Mouse (Mus musculus) CH12.LX (cell line): Measurements from ENCODE around the gene Klhl36. TPM values are rescaled to one million over a fixed set of nuclear protein-coding genes. Genes with fewer than 3 reads are reported as not detected.

Experiments used
- DNase-seq: peaks from one replicate; pipeline ENCODE4 v3.0.0-alpha.2; 2013; ENCODE audit errors: extremely low read depth
- H3K27ac ChIP-seq: 2 replicates; pipeline ENCODE4 v1.5.1; 2012; ENCODE audit warnings: low read depth, mild to moderate bottlenecking, control low read depth, moderate library complexity; ENCODE audit not compliant: insufficient read depth
- H3K27me3 ChIP-seq: replicated peaks from 2 replicates; pipeline ENCODE3; 2012; ENCODE audit warnings: inconsistent platforms
- H3K36me3 ChIP-seq, 2 experiments: replicated peaks in 1 of 2; 2 replicates each; pipeline versions ENCODE3 to v1.6.1; 2012; ENCODE audit warnings: inconsistent platforms in 1 of 2, low read length in 1 of 2, mild to moderate bottlenecking in 1 of 2, mixed read lengths in 1 of 2, moderate library complexity in 1 of 2; ENCODE audit not compliant: control insufficient read depth in 1 of 2, insufficient read depth in 1 of 2
- H3K4me1 ChIP-seq, 2 experiments: 2 replicates each; pipeline ENCODE4 v1.6.1; 2012; ENCODE audit warnings: inconsistent platforms in 1 of 2, moderate library complexity in 1 of 2; ENCODE audit not compliant: insufficient read depth in 2 of 2, control insufficient read depth in 1 of 2
- H3K4me2 ChIP-seq: 2 replicates; pipeline ENCODE4 v1.6.1; 2012; ENCODE audit warnings: low read depth, mild to moderate bottlenecking, control low read depth; ENCODE audit not compliant: poor library complexity, insufficient read depth, severe bottlenecking
- H3K4me3 ChIP-seq, 3 experiments: fragments of 150-350 bp in 1 of 3; sonication (generic) in 1 of 3; replicated peaks in 1 of 3; 2 replicates each; pipeline versions ENCODE3 to v1.5.1; 2011 to 2012; ENCODE audit warnings: low read depth in 2 of 3, low read length in 2 of 3, mild to moderate bottlenecking in 2 of 3, moderate library complexity in 2 of 3, control low read depth in 1 of 3, improper control_type of control experiment in 1 of 3, inconsistent platforms in 1 of 3, mixed read lengths in 1 of 3; ENCODE audit not compliant: poor library complexity in 1 of 3
- H3K79me2 ChIP-seq: replicated peaks from 2 replicates; pipeline ENCODE4 v1.6.1; 2012; ENCODE audit warnings: mild to moderate bottlenecking, moderate library complexity; ENCODE audit not compliant: control insufficient read depth, poor library complexity, insufficient read depth, severe bottlenecking; ENCODE audit errors: extremely low read depth
- H3K9ac ChIP-seq: 2 replicates; pipeline ENCODE4 v1.6.1; 2012; ENCODE audit warnings: low read depth, mild to moderate bottlenecking, control low read depth, moderate library complexity; ENCODE audit not compliant: insufficient read depth
- H3K9me3 ChIP-seq: replicated peaks from 2 replicates; pipeline ENCODE3; 2012; ENCODE audit warnings: low read length, inconsistent platforms, mixed read lengths
- BHLHE40 ChIP-seq: IDR thresholded peaks from 2 replicates; pipeline ENCODE4 v1.6.1; 2011; ENCODE audit warnings: mild to moderate bottlenecking, low read depth, low read length, improper control_type of control experiment
- CHD1 ChIP-seq: IDR thresholded peaks from 2 replicates; pipeline ENCODE4 v1.6.1; 2012; ENCODE audit warnings: low read depth, low read length, improper control_type of control experiment, inconsistent platforms
- EP300 ChIP-seq: IDR thresholded peaks from 2 replicates; pipeline ENCODE4 v1.6.1; 2011; ENCODE audit warnings: low read length, improper control_type of control experiment
- ETS1 ChIP-seq: conservative IDR thresholded peaks from 2 replicates; pipeline ENCODE4 v1.6.1; 2012; ENCODE audit warnings: low read depth, mild to moderate bottlenecking, inconsistent platforms, low read length, improper control_type of control experiment, moderate library complexity
- GABPA ChIP-seq: IDR thresholded peaks from 2 replicates; pipeline ENCODE4 v1.6.1; 2012; ENCODE audit warnings: low read depth, low read length, improper control_type of control experiment, inconsistent platforms; ENCODE audit not compliant: insufficient replicate concordance
- IRF4 ChIP-seq: IDR thresholded peaks from 2 replicates; pipeline ENCODE4 v1.6.1; 2014; ENCODE audit warnings: low read depth, mild to moderate bottlenecking, inconsistent platforms, low read length, improper control_type of control experiment
- MAX ChIP-seq: IDR thresholded peaks from 2 replicates; pipeline ENCODE4 v1.6.1; 2011; ENCODE audit warnings: low read length, improper control_type of control experiment
- MEF2A ChIP-seq: IDR thresholded peaks from 2 replicates; pipeline ENCODE4 v1.6.1; 2014; ENCODE audit warnings: low read depth, mild to moderate bottlenecking, inconsistent platforms, low read length, improper control_type of control experiment, borderline replicate concordance
- MYC ChIP-seq: IDR thresholded peaks from 2 replicates; pipeline ENCODE4 v1.6.1; 2011; ENCODE audit warnings: low read depth, mild to moderate bottlenecking, improper control_type of control experiment, low read length
- NELFE ChIP-seq: IDR thresholded peaks from 2 replicates; pipeline ENCODE4 v1.6.1; 2011; ENCODE audit warnings: low read depth, low read length, improper control_type of control experiment
- NRF1 ChIP-seq: IDR thresholded peaks from 2 replicates; pipeline ENCODE4 v1.6.1; 2014; ENCODE audit warnings: low read depth, mild to moderate bottlenecking, inconsistent platforms, low read length, improper control_type of control experiment, moderate library complexity
- POLR2A ChIP-seq: IDR thresholded peaks from 2 replicates; pipeline ENCODE4 v1.6.1; 2011; ENCODE audit warnings: low read depth, mild to moderate bottlenecking, improper control_type of control experiment, low read length
- POLR2AphosphoS2 ChIP-seq: IDR thresholded peaks from 2 replicates; pipeline ENCODE4 v1.6.1; 2011; ENCODE audit warnings: low read depth, low read length, improper control_type of control experiment
- RAD21 ChIP-seq: IDR thresholded peaks from 2 replicates; pipeline ENCODE4 v1.6.1; 2011; ENCODE audit warnings: low read depth, mild to moderate bottlenecking, low read length, improper control_type of control experiment, moderate library complexity
- RCOR1 ChIP-seq: conservative IDR thresholded peaks from 2 replicates; pipeline ENCODE4 v1.6.1; 2012; ENCODE audit warnings: low read depth, mild to moderate bottlenecking, inconsistent platforms, low read length, improper control_type of control experiment
- SIN3A ChIP-seq: IDR thresholded peaks from 2 replicates; pipeline ENCODE4 v1.6.1; 2012; ENCODE audit warnings: low read length, improper control_type of control experiment, inconsistent platforms
- SMC3 ChIP-seq: IDR thresholded peaks from 2 replicates; pipeline ENCODE4 v1.6.1; 2011; ENCODE audit warnings: low read depth, low read length, improper control_type of control experiment
- TCF12 ChIP-seq: IDR thresholded peaks from 2 replicates; pipeline ENCODE4 v1.6.1; 2014; ENCODE audit warnings: low read depth, mild to moderate bottlenecking, inconsistent platforms, low read length, improper control_type of control experiment
- USF1 ChIP-seq: IDR thresholded peaks from 2 replicates; pipeline ENCODE4 v1.6.1; 2014; ENCODE audit warnings: low read depth, mild to moderate bottlenecking, inconsistent platforms, low read length, improper control_type of control experiment
- ZKSCAN1 ChIP-seq: IDR thresholded peaks from 2 replicates; pipeline ENCODE4 v1.6.1; 2012; ENCODE audit warnings: low read depth, inconsistent platforms, low read length, improper control_type of control experiment, borderline replicate concordance
- dilution Hi-C: fragments of 300-500 bp; cut with MboI; formaldehyde crosslinking; loops from 2 replicates; pipeline ENCODE4 v1.14.3; 2020; ENCODE audit warnings: low sequenced_read_pairs; ENCODE audit not compliant: extremely low pct_unique_long_range_greater_than_20kb, extremely low pct_ligation_motif_present
- in situ Hi-C: fragments of 300-500 bp; cut with MboI; formaldehyde crosslinking; loops from 3 replicates; pipeline ENCODE4 v1.14.3; 2019; ENCODE audit warnings: low sequenced_read_pairs, low pct_ligation_motif_present, low pct_unique_long_range_greater_than_20kb, mixed read lengths
- polyA plus RNA-seq: library from polyadenylated mRNA; unstranded; fragments of >175 nt; gene quantifications from 2 replicates; pipeline ENCODE4 v1.2.1, GENCODE M21; 2012; ENCODE audit warnings: low read depth; ENCODE audit not compliant: insufficient read length
- total RNA-seq, 2 experiments: library from RNA; depleted of rRNA; stranded (reverse); fragments of 300-350 nt in 1 of 2; fragments of >200 nt in 1 of 2; gene quantifications; 2 replicates each; pipeline ENCODE4 v1.2.3; 2012 to 2014

The Klhl36 gene
- total and polyA plus RNA-seq, 3 experiments = 3.0 to 7.9 (median 3.1) TPM

DNA sequence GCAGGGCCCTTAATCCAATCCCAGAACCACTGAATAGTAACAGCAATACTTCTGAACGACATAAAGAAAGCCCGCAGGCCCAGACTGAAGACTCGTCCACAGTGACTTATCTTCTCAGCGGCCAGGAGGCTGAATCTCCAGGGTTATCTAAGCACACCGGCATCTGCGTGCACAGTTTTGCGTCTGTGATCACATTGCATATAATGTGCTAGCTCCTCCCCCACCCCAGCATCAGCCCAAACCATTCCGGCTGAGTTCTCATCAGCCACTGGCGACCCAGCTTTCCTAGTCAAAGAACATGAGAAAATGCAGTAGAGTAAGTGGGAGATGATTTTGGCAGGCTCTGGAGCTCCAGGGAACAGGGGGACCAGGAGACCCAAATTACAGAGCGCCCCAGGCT is 33.1 kb upstream of the Klhl36 start:
- TF ChIP-seq SMC3 = no peak
- no peak for TF ChIP-seq NRF1
- TF ChIP-seq BHLHE40 = no peak
- TF ChIP-seq ZKSCAN1 = no peak
- TF ChIP-seq MAX = no peak
- TF ChIP-seq EP300 = no peak
- TF ChIP-seq MYC = no peak
- no peak for TF ChIP-seq IRF4
- TF ChIP-seq TCF12 = no peak
- TF ChIP-seq CHD1 = no peak
- no peak for TF ChIP-seq RAD21
- no peak for TF ChIP-seq MEF2A
- TF ChIP-seq GABPA = no peak
- TF ChIP-seq, all 38 proteins: peak for 0
- dilution Hi-C loops = no loop called here

GRCm38 (mm10) chr8:119829420-119829819 is 32.6 kb upstream of the Klhl36 start:
- Histone ChIP-seq H3K79me2 (no peaks in the 10 kb centered on the region), H3K4me1 (peaks cover 37 to 94% of the 10 kb centered on the region in 2 experiments), H3K9me3 (no peaks in the 10 kb centered on the region), H3K4me3 (no peak overlapping the region), H3K36me3 (peaks cover 5 to 57% of the 10 kb centered on the region in 2 experiments), H3K27me3 (no peaks in the 10 kb centered on the region), H3K4me2 (no peak overlapping the region), H3K27ac (no peak overlapping the region), H3K9ac (no peak overlapping the region)
- no peak for TF ChIP-seq NELFE
- TF ChIP-seq BHLHE40 = no peak
- TF ChIP-seq ETS1 = no peak
- TF ChIP-seq CHD1 = no peak
- no peak for TF ChIP-seq POLR2AphosphoS2
- no peak for TF ChIP-seq SIN3A
- no peak for TF ChIP-seq IRF4
- no peak for TF ChIP-seq RCOR1
- TF ChIP-seq MAX = no peak
- TF ChIP-seq USF1 = no peak
- no peak for TF ChIP-seq GABPA
- no peak for TF ChIP-seq MEF2A
- TF ChIP-seq NRF1 = no peak
- no peak for TF ChIP-seq POLR2A
- no peak for TF ChIP-seq ZKSCAN1
- in situ Hi-C loops (no loop called here), dilution Hi-C loops (no loop called here)
- DNase-seq = no peak

More for the DNA sequence above, 33.1 kb upstream of the Klhl36 start:
- DNase-seq = no peak
- Histone ChIP-seq H3K4me2 (no peak overlapping the region), H3K27ac (no peak overlapping the region), H3K4me3 (no peak overlapping the region), H3K9me3 (no peaks in the 10 kb centered on the region), H3K27me3 (no peaks in the 10 kb centered on the region), H3K4me1 (peaks cover 37 to 90% of the 10 kb centered on the region in 2 experiments), H3K79me2 (no peaks in the 10 kb centered on the region), H3K9ac (no peak overlapping the region), H3K36me3 (peaks cover 5 to 56% of the 10 kb centered on the region in 2 experiments)
- in situ Hi-C loops = no loop called here
